Mouse (Mus musculus) telencephalon, adult 2 months (tissue): ENCODE data around the gene Gm4756.
"Not testable (repeated sequence)": the region's sequence is repeated elsewhere in the genome, so short reads cannot be mapped to it uniquely, and the experiment has no call there.

Source experiments
- DNase-seq: peaks from one replicate; pipeline ENCODE4 v3.0.0-alpha.2; 2011; ENCODE audit warnings: low read depth, low spot score

The Gm4756 gene

GRCm38 (mm10) chr12:72649611-72650330 is at the start of gene Gm4756:
Gm4756 (minus strand) TSS chr12:72649661.
- DNase-seq, result no peak

- DNase-seq, result no peak
Measured at GRCm38 (mm10) chr12:72694901-72695463, 45.5 kb upstream of the Gm4756 start.

- DNase-seq, result no peak
Measured at GRCm38 (mm10) chr12:72694438-72694837, 45.0 kb upstream of the Gm4756 start.

- DNase-seq, result peak; percentile 38
Measured at GRCm38 (mm10) chr12:72693895-72694294, 44.4 kb upstream of the Gm4756 start.

- not testable (repeated sequence) for DNase-seq
Measured at GRCm38 (mm10) chr12:72688281-72688680, 38.8 kb upstream of the Gm4756 start.

- not testable (repeated sequence) for DNase-seq
Measured at GRCm38 (mm10) chr12:72687741-72688140, 38.3 kb upstream of the Gm4756 start.

GRCm38 (mm10) chr12:72686566-72686965 is 37.1 kb upstream of the Gm4756 start:
- DNase-seq, result not testable (repeated sequence)

GRCm38 (mm10) chr12:72683612-72684011 is 34.2 kb upstream of the Gm4756 start:
- no peak for DNase-seq

- DNase-seq, result no peak
Measured at GRCm38 (mm10) chr12:72682511-72683282, 33.2 kb upstream of the Gm4756 start.

- DNase-seq, result no peak
Measured at GRCm38 (mm10) chr12:72681919-72682318, 32.5 kb upstream of the Gm4756 start.

- DNase-seq, result no peak
Measured at GRCm38 (mm10) chr12:72679635-72680034, 30.2 kb upstream of the Gm4756 start.

GRCm38 (mm10) chr12:72674820-72675219 is 25.4 kb upstream of the Gm4756 start:
- no peak for DNase-seq

- no peak for DNase-seq
Measured at GRCm38 (mm10) chr12:72674079-72674797, 24.8 kb upstream of the Gm4756 start.

- DNase-seq, result no peak
Measured at GRCm38 (mm10) chr12:72671516-72672135, 22.2 kb upstream of the Gm4756 start.

- no peak for DNase-seq
Measured at GRCm38 (mm10) chr12:72670921-72671320, 21.5 kb upstream of the Gm4756 start.

- DNase-seq, result no peak
Measured at GRCm38 (mm10) chr12:72667868-72668469, 18.5 kb upstream of the Gm4756 start.

GRCm38 (mm10) chr12:72666015-72666414 is 16.6 kb upstream of the Gm4756 start:
- DNase-seq, result no peak

- DNase-seq, result peak; percentile 62
Measured at GRCm38 (mm10) chr12:72664735-72665337, 15.4 kb upstream of the Gm4756 start, which contains the start of gene Dhrs7. Dhrs7 (minus strand) TSS chr12:72664909.

GRCm38 (mm10) chr12:72664020-72664734 is 14.7 kb upstream of the Gm4756 start:
- DNase-seq, result peak; percentile 18

- no peak for DNase-seq
Measured at GRCm38 (mm10) chr12:72655775-72656174, 6.3 kb upstream of the Gm4756 start.
